Mouse (Mus musculus) testis, adult 2 months (tissue): ENCODE results near the gene Galk1.

Experiments
- CTCF ChIP-seq: fragments of 200-500 bp; IDR thresholded peaks from 2 replicates; pipeline ENCODE4 v1.5.1; 2012; ENCODE audit warnings: low read depth, mild to moderate bottlenecking, inconsistent platforms, low read length, moderate library complexity; ENCODE audit not compliant: control insufficient read depth, insufficient read depth, insufficient replicate concordance
- POLR2A ChIP-seq: fragments of 200-500 bp; IDR thresholded peaks from 2 replicates; pipeline ENCODE4 v1.6.1; 2012; ENCODE audit warnings: low read depth, mild to moderate bottlenecking, inconsistent platforms, low read length, moderate library complexity; ENCODE audit not compliant: control insufficient read depth

GRCm38 (mm10) chr11:116058868-116059690 is 46.6 kb upstream of the Galk1 start:
- TF ChIP-seq POLR2A (no peak), CTCF (no peak)
